Mouse (Mus musculus) hindbrain, postnatal 0 days (tissue): ENCODE data around the gene Map3k7. TPM values are rescaled to one million over a fixed set of nuclear protein-coding genes. Genes with fewer than 3 reads are reported as not detected.

Source experiments
- ATAC-seq: fragments of 200-750 bp; cut with Nextera tagmentation; 2 replicates; pipeline ENCODE4 v1.8.0; 2017; ENCODE audit warnings: mild to moderate bottlenecking, moderate TSS enrichment, moderate library complexity
- DNase-seq: peaks from one replicate; pipeline ENCODE4 v3.0.0-alpha.2; 2015; ENCODE audit warnings: low spot score
- H3K27ac ChIP-seq: fragments of 300-500 bp; sonication (generic); 2 replicates; pipeline ENCODE4 v1.5.1; 2014; ENCODE audit warnings: mild to moderate bottlenecking
- H3K27me3 ChIP-seq: fragments of 300-500 bp; sonication (generic); 2 replicates; pipeline ENCODE4 v1.6.1; 2014; ENCODE audit warnings: low read length, mixed read lengths; ENCODE audit not compliant: insufficient read depth
- H3K36me3 ChIP-seq: fragments of 300-500 bp; sonication (generic); 2 replicates; pipeline ENCODE4 v1.6.1; 2014; ENCODE audit warnings: low read length, mixed read lengths; ENCODE audit not compliant: insufficient read depth
- H3K4me1 ChIP-seq: fragments of 300-500 bp; sonication (generic); 2 replicates; pipeline ENCODE4 v1.6.1; 2014; ENCODE audit warnings: antibody characterized with exemption, low read length, mixed read lengths; ENCODE audit not compliant: insufficient read depth
- H3K4me2 ChIP-seq: fragments of 300-500 bp; sonication (generic); 2 replicates; pipeline ENCODE4 v1.6.1; 2014; ENCODE audit warnings: low read depth, mild to moderate bottlenecking, low read length, moderate library complexity, mixed read lengths
- H3K4me3 ChIP-seq: fragments of 300-500 bp; sonication (generic); 2 replicates; pipeline ENCODE4 v1.5.1; 2014; ENCODE audit warnings: low read length
- H3K9ac ChIP-seq: fragments of 300-500 bp; sonication (generic); replicated peaks from 2 replicates; pipeline ENCODE4 v1.6.1; 2014; ENCODE audit warnings: mild to moderate bottlenecking, low read length, moderate library complexity, mixed read lengths
- H3K9me3 ChIP-seq: fragments of 300-500 bp; sonication (generic); 2 replicates; pipeline ENCODE4 v1.6.1; 2016; ENCODE audit warnings: low read length, mixed read lengths
- CTCF ChIP-seq: IDR thresholded peaks from 2 replicates; pipeline ENCODE4 v1.5.1; 2016; ENCODE audit warnings: antibody characterized with exemption, control low read depth, low read depth
- WGBS: fragments of 180-500 bp; shearing (Covaris S2); extraction: QIAGEN DNeasy Blood & Tissue Kit; methylation state at CpG from one replicate; pipeline ENCODE4 v1.1.7; 2014; 5-methylcytosine and 5-hydroxymethylcytosine counted together
- polyA plus RNA-seq: library from polyadenylated mRNA; unstranded; fragments of >200 nt; fragmentation: Nextera tagmentation; extraction: Ambion mirVana; gene quantifications from 2 replicates; pipeline ENCODE4 v1.2.1, GENCODE M21; 2015
- total RNA-seq: library from RNA; depleted of rRNA; stranded (reverse); fragments of >200 nt; gene quantifications from 2 replicates; pipeline ENCODE4 v1.2.3, GENCODE M21; 2014

Gene Map3k7
- total and polyA plus RNA-seq, 2 experiments from 2014 or later: 16.0 to 47.0 TPM

- peak; percentile 90 for DNase-seq
- Histone ChIP-seq H3K4me2 (peak overlapping the region; percentile 69), H3K4me3 (peak overlapping the region; percentile 39), H3K27ac (no peak overlapping the region), H3K9ac (peak overlapping the region; percentile 43), H3K36me3 (no peaks in the 10 kb centered on the region), H3K9me3 (no peaks in the 10 kb centered on the region), H3K4me1 (no peaks in the 10 kb centered on the region; the same call in 1 of the 2 replicates), H3K27me3 (no peaks in the 10 kb centered on the region)
- ATAC-seq: peak; percentile 90
- WGBS: 18% methylated on average over 21 of the region's 21 CpGs
- peak; percentile 96 for TF ChIP-seq CTCF
Observed at GRCm38 (mm10) chr4:32055151-32056052, 91.5 kb downstream of the Map3k7 start.

- H3K27me3 ChIP-seq: no peaks in the 10 kb centered on the region
- ATAC-seq (no peak), DNase-seq (no peak)
- no peaks in the 10 kb centered on the region; the same call in 1 of the 2 replicates for H3K4me1 ChIP-seq
- no peaks in the 10 kb centered on the region for H3K9me3 ChIP-seq
- H3K4me2 ChIP-seq: no peak overlapping the region
- TF ChIP-seq CTCF: no peak
- no peak overlapping the region for H3K27ac ChIP-seq
- no peak overlapping the region for H3K4me3 ChIP-seq
- H3K36me3 ChIP-seq: no peaks in the 10 kb centered on the region
- no peak overlapping the region for H3K9ac ChIP-seq
- 77% methylated on average over 7 of the region's 7 CpGs for WGBS
Observed at GRCm38 (mm10) chr4:32056441-32056840, 92.5 kb downstream of the Map3k7 start.

- H3K9ac ChIP-seq: no peak overlapping the region
- no peaks in the 10 kb centered on the region; the same call in 1 of the 2 replicates for H3K4me1 ChIP-seq
- no peak overlapping the region for H3K4me3 ChIP-seq
- ATAC-seq: peak; percentile 50; the same call in 1 of the 2 replicates
- H3K4me2 ChIP-seq: no peak overlapping the region
- no peaks in the 10 kb centered on the region for H3K36me3 ChIP-seq
- TF ChIP-seq CTCF: peak; percentile 84
- no peaks in the 10 kb centered on the region for H3K9me3 ChIP-seq
- no peaks in the 10 kb centered on the region for H3K27me3 ChIP-seq
- WGBS: 50% methylated on average over 5 of the region's 5 CpGs
- peak; percentile 74 for DNase-seq
- no peak overlapping the region for H3K27ac ChIP-seq
Observed at GRCm38 (mm10) chr4:32057102-32057501, 93.2 kb downstream of the Map3k7 start.

GRCm38 (mm10) chr4:32060686-32061085, 96.8 kb downstream of the Map3k7 start:
- Histone ChIP-seq H3K27ac (no peak overlapping the region), H3K27me3 (no peaks in the 10 kb centered on the region), H3K36me3 (no peaks in the 10 kb centered on the region), H3K9me3 (no peaks in the 10 kb centered on the region), H3K4me1 (no peaks in the 10 kb centered on the region; the same call in 1 of the 2 replicates), H3K9ac (no peak overlapping the region), H3K4me3 (no peak overlapping the region), H3K4me2 (no peak overlapping the region)
- ATAC-seq (no peak), DNase-seq (no peak)
- no peak for TF ChIP-seq CTCF
- WGBS: 93% methylated on average over 4 of the region's 4 CpGs

- H3K4me2 ChIP-seq: no peak overlapping the region
- ATAC-seq (no peak), DNase-seq (no peak)
- H3K4me3 ChIP-seq: no peak overlapping the region
- no peaks in the 10 kb centered on the region for H3K9me3 ChIP-seq
- no peaks in the 10 kb centered on the region for H3K27me3 ChIP-seq
- H3K36me3 ChIP-seq: no peaks in the 10 kb centered on the region
- no peak overlapping the region for H3K27ac ChIP-seq
- no peaks in the 10 kb centered on the region for H3K4me1 ChIP-seq
- no peak overlapping the region for H3K9ac ChIP-seq
- 52% methylated on average over 4 of the region's 4 CpGs for WGBS
- no peak for TF ChIP-seq CTCF
Observed at GRCm38 (mm10) chr4:32062381-32063059, 98.6 kb downstream of the Map3k7 start.

- Histone ChIP-seq H3K27ac (no peak overlapping the region), H3K36me3 (no peaks in the 10 kb centered on the region), H3K4me2 (no peak overlapping the region), H3K9me3 (no peaks in the 10 kb centered on the region), H3K4me3 (no peak overlapping the region), H3K4me1 (no peaks in the 10 kb centered on the region), H3K27me3 (no peaks in the 10 kb centered on the region), H3K9ac (no peak overlapping the region)
- DNase-seq (no peak), ATAC-seq (no peak)
- no peak for TF ChIP-seq CTCF
- WGBS: 70% methylated on average over 3 of the region's 3 CpGs
Observed at GRCm38 (mm10) chr4:32063291-32063690, 99.4 kb downstream of the Map3k7 start.
